Mouse (Mus musculus): ENCODE data around the gene Ltbp2. TPM values are rescaled to one million over a fixed set of nuclear protein-coding genes. Genes with fewer than 3 reads are reported as not detected.

Ltbp2 gene
- polyA plus RNA-seq, 1 experiment from 2014 or later, result 0.26 TPM

GRCm38 (mm10) chr12:84872310-84872709, 4.0 kb downstream of the Ltbp2 start:
- H3K27ac ChIP-seq (replicated peaks), result no peak overlapping the region
- peaks cover 14% of the 10 kb centered on the region for H3K4me1 ChIP-seq (replicated peaks)
- no peak overlapping the region for H3K9ac ChIP-seq
- 80% methylated on average over 2 of the region's 2 CpGs for WGBS
- no peak overlapping the region for H3K4me3 ChIP-seq
- no peaks in the 10 kb centered on the region for H3K9me3 ChIP-seq
- H3K27me3 ChIP-seq, result peaks cover 38% of the 10 kb centered on the region
- H3K4me2 ChIP-seq, result no peak overlapping the region
- no peak for ATAC-seq (ENCODE audit: low FRiP score, low read depth)
- H3K36me3 ChIP-seq, result no peaks in the 10 kb centered on the region

GRCm38 (mm10) chr12:84865431-84865830, 10.9 kb downstream of the Ltbp2 start:
- H3K4me2 ChIP-seq, result no peak overlapping the region
- H3K4me3 ChIP-seq, result no peak overlapping the region
- H3K9me3 ChIP-seq, result no peaks in the 10 kb centered on the region
- ATAC-seq (ENCODE audit: low FRiP score, low read depth), result no peak
- no peaks in the 10 kb centered on the region for H3K27me3 ChIP-seq
- no peak overlapping the region for H3K9ac ChIP-seq
- H3K36me3 ChIP-seq, result no peaks in the 10 kb centered on the region
- no peak overlapping the region for H3K27ac ChIP-seq (replicated peaks)
- WGBS, result 73% methylated on average over 9 of the region's 9 CpGs
- no peaks in the 10 kb centered on the region for H3K4me1 ChIP-seq (replicated peaks)

- H3K27me3 ChIP-seq, result no peaks in the 10 kb centered on the region
- H3K9ac ChIP-seq, result no peak overlapping the region
- H3K9me3 ChIP-seq, result no peaks in the 10 kb centered on the region
- H3K4me1 ChIP-seq (replicated peaks), result no peaks in the 10 kb centered on the region
- H3K4me3 ChIP-seq, result no peak overlapping the region
- no peak for ATAC-seq (ENCODE audit: low FRiP score, low read depth)
- no peak overlapping the region for H3K4me2 ChIP-seq
- H3K27ac ChIP-seq (replicated peaks), result no peak overlapping the region
- no peaks in the 10 kb centered on the region for H3K36me3 ChIP-seq
- 78% methylated on average over 7 of the region's 7 CpGs for WGBS
These were observed 11.5 kb downstream of the Ltbp2 start for GRCm38 (mm10) chr12:84864801-84865200.

GRCm38 (mm10) chr12:84863196-84863595, 13.1 kb downstream of the Ltbp2 start:
- Histone ChIP-seq H3K4me2 (no peak overlapping the region), H3K36me3 (no peaks in the 10 kb centered on the region), H3K4me1 (replicated peaks) (no peaks in the 10 kb centered on the region), H3K27me3 (no peaks in the 10 kb centered on the region), H3K9ac (no peak overlapping the region), H3K4me3 (no peak overlapping the region), H3K27ac (replicated peaks) (no peak overlapping the region), H3K9me3 (no peaks in the 10 kb centered on the region)
- no peak for ATAC-seq (ENCODE audit: low FRiP score, low read depth)
- whole genome bisulfite sequencing, result 79% methylated on average over 5 of the region's 5 CpGs

- Histone ChIP-seq H3K27ac (replicated peaks) (no peak overlapping the region), H3K27me3 (no peaks in the 10 kb centered on the region), H3K4me2 (no peak overlapping the region), H3K4me3 (no peak overlapping the region), H3K9me3 (no peaks in the 10 kb centered on the region), H3K36me3 (no peaks in the 10 kb centered on the region), H3K4me1 (replicated peaks) (no peaks in the 10 kb centered on the region), H3K9ac (no peak overlapping the region)
- WGBS, result 86% methylated on average over 14 of the region's 14 CpGs
- ATAC-seq (ENCODE audit: low FRiP score, low read depth), result no peak
These were observed 14.0 kb downstream of the Ltbp2 start for GRCm38 (mm10) chr12:84862136-84862910.

GRCm38 (mm10) chr12:84858149-84859113, 17.9 kb downstream of the Ltbp2 start:
- Histone ChIP-seq H3K27me3 (no peaks in the 10 kb centered on the region), H3K4me2 (no peak overlapping the region), H3K9me3 (no peaks in the 10 kb centered on the region), H3K36me3 (no peaks in the 10 kb centered on the region), H3K4me1 (replicated peaks) (no peaks in the 10 kb centered on the region), H3K27ac (replicated peaks) (no peak overlapping the region), H3K4me3 (no peak overlapping the region), H3K9ac (no peak overlapping the region)
- WGBS, result 70% methylated on average over 17 of the region's 17 CpGs
- no peak for ATAC-seq (ENCODE audit: low FRiP score, low read depth)

- no peaks in the 10 kb centered on the region for H3K9me3 ChIP-seq
- 61% methylated on average over 4 of the region's 4 CpGs for WGBS
- no peak for ATAC-seq (ENCODE audit: low FRiP score, low read depth)
These were observed 18.6 kb downstream of the Ltbp2 start for GRCm38 (mm10) chr12:84857706-84858105.

GRCm38 (mm10) chr12:84856532-84856931, 19.8 kb downstream of the Ltbp2 start:
- 88% methylated on average over 8 of the region's 8 CpGs for WGBS
- ATAC-seq (ENCODE audit: low FRiP score, low read depth), result no peak
- no peak overlapping the region for H3K27ac ChIP-seq (replicated peaks)
- no peaks in the 10 kb centered on the region for H3K27me3 ChIP-seq
- H3K9ac ChIP-seq, result no peak overlapping the region
- no peaks in the 10 kb centered on the region for H3K36me3 ChIP-seq
- no peaks in the 10 kb centered on the region for H3K4me1 ChIP-seq (replicated peaks)
- no peaks in the 10 kb centered on the region for H3K9me3 ChIP-seq
- H3K4me2 ChIP-seq, result no peak overlapping the region
- no peak overlapping the region for H3K4me3 ChIP-seq

More at GRCm38 (mm10) chr12:84857706-84858105, 18.6 kb downstream of the Ltbp2 start:
- Histone ChIP-seq H3K4me3 (no peak overlapping the region), H3K27me3 (no peaks in the 10 kb centered on the region), H3K36me3 (no peaks in the 10 kb centered on the region), H3K4me1 (replicated peaks) (no peaks in the 10 kb centered on the region), H3K27ac (replicated peaks) (no peak overlapping the region), H3K9ac (no peak overlapping the region), H3K4me2 (no peak overlapping the region)

- 88% methylated on average over 4 of the region's 4 CpGs for WGBS
- no peaks in the 10 kb centered on the region for H3K36me3 ChIP-seq
- no peak overlapping the region for H3K4me2 ChIP-seq
- H3K9ac ChIP-seq, result no peak overlapping the region
- no peak for ATAC-seq (ENCODE audit: low FRiP score, low read depth)
- H3K9me3 ChIP-seq, result no peaks in the 10 kb centered on the region
- no peak overlapping the region for H3K27ac ChIP-seq (replicated peaks)
- no peaks in the 10 kb centered on the region for H3K27me3 ChIP-seq
- H3K4me3 ChIP-seq, result no peak overlapping the region
- no peaks in the 10 kb centered on the region for H3K4me1 ChIP-seq (replicated peaks)
These were observed 21.2 kb downstream of the Ltbp2 start for GRCm38 (mm10) chr12:84855084-84855625.

GRCm38 (mm10) chr12:84854392-84855033, 21.8 kb downstream of the Ltbp2 start:
- H3K27me3 ChIP-seq, result no peaks in the 10 kb centered on the region
- no peak overlapping the region for H3K27ac ChIP-seq (replicated peaks)
- H3K9me3 ChIP-seq, result no peaks in the 10 kb centered on the region
- no peaks in the 10 kb centered on the region for H3K36me3 ChIP-seq
- H3K9ac ChIP-seq, result no peak overlapping the region
- 93% methylated on average over 4 of the region's 4 CpGs for WGBS
- H3K4me2 ChIP-seq, result no peak overlapping the region
- no peaks in the 10 kb centered on the region for H3K4me1 ChIP-seq (replicated peaks)
- no peak overlapping the region for H3K4me3 ChIP-seq
- ATAC-seq (ENCODE audit: low FRiP score, low read depth), result no peak

- Histone ChIP-seq H3K36me3 (no peaks in the 10 kb centered on the region), H3K9me3 (no peaks in the 10 kb centered on the region), H3K27me3 (no peaks in the 10 kb centered on the region), H3K4me1 (replicated peaks) (no peaks in the 10 kb centered on the region), H3K27ac (replicated peaks) (no peak overlapping the region), H3K9ac (no peak overlapping the region), H3K4me3 (no peak overlapping the region), H3K4me2 (no peak overlapping the region)
- no peak for ATAC-seq (ENCODE audit: low FRiP score, low read depth)
- 67% methylated on average over 11 of the region's 11 CpGs for WGBS
These were observed 24.8 kb downstream of the Ltbp2 start for GRCm38 (mm10) chr12:84851403-84852040.

All from hindbrain, embryonic 15.5 days (tissue).